ENCODE assay signal across 11 mouse cellular contexts in genomic region chr4:45279292-45279691, GRCm38 (mm10). TPM values are rescaled to one million over a fixed set of nuclear protein-coding genes. Genes with fewer than 3 reads are reported as not detected.
DNase-seq lines count a peak whose midpoint lies in the region; ATAC-seq and TF ChIP-seq lines count a peak whose summit lies in the region.
"Had no signal": no experiment of that assay in that cellular context is flagged by ENCODE, and none has a peak within 500 bp of the region (broad histone marks: within the 10 kb centered on the region; RNA-seq: fewer than 3 reads in every experiment).

No protein-coding gene starts in this region.

- no peak overlapping the region for H3K4me3 ChIP-seq in heart, embryonic 10.5 days
- no peak overlapping the region for H3K4me3 ChIP-seq in heart, adult 2 months
- no peak overlapping the region for H3K4me3 ChIP-seq in liver, embryonic 12.5 days
- H3K4me3 ChIP-seq: embryonic facial prominence, embryonic 12.5 days; hindbrain, embryonic 12.5 days; midbrain, embryonic 12.5 days had no signal

- no peak for TF ChIP-seq CTCF in heart, adult 2 months (IDR thresholded peaks at IDR 0.05)
- TF ChIP-seq CTCF in Patski (IDR thresholded peaks at IDR 0.05): peak; percentile 54

- no peak overlapping the region for H3K4me2 ChIP-seq in liver, embryonic 12.5 days
- H3K4me2 ChIP-seq: embryonic facial prominence, embryonic 12.5 days; hindbrain, embryonic 12.5 days; midbrain, embryonic 12.5 days had no signal

- WGBS in heart, embryonic 10.5 days: 67% methylated on average over 8 of the region's 8 CpGs
- WGBS in heart, adult 2 months: 51% methylated on average over 8 of the region's 8 CpGs
- WGBS in liver, embryonic 12.5 days (ENCODE audit: insufficient replicate concordance): 65% methylated on average over 8 of the region's 8 CpGs

- no peaks in the 10 kb centered on the region for H3K9me3 ChIP-seq in heart, embryonic 10.5 days
- no peaks in the 10 kb centered on the region for H3K9me3 ChIP-seq in liver, embryonic 12.5 days (replicated peaks)
- H3K9me3 ChIP-seq: embryonic facial prominence, embryonic 12.5 days; hindbrain, embryonic 12.5 days; midbrain, embryonic 12.5 days had no signal

- no peaks in the 10 kb centered on the region for H3K27me3 ChIP-seq in heart, embryonic 10.5 days (ENCODE audit: insufficient read depth, poor library complexity, severe bottlenecking)
- H3K27me3 ChIP-seq in heart, adult 2 months (ENCODE audit: control insufficient read depth, insufficient read depth, low read length): no peaks in the 10 kb centered on the region
- H3K27me3 ChIP-seq in liver, embryonic 12.5 days (replicated peaks): 0 out of 2 replicates have a peak, but pooled peaks cover 4% of the 10 kb centered on the region
- H3K27me3 ChIP-seq in Patski: no peaks in the 10 kb centered on the region
- H3K27me3 ChIP-seq: hindbrain, embryonic 12.5 days; midbrain, embryonic 12.5 days had no signal

- POLR2A ChIA-PET in Patski (lab: Charles Lee): no interaction called here

- no peaks in the 10 kb centered on the region for H3K79me2 ChIP-seq in heart, adult 2 months (replicated peaks; ENCODE audit: control insufficient read depth, insufficient read depth, low read length)

- intact Hi-C loops in heart, adult 2 months (cut with DNase I): no loop called here
- intact Hi-C loops in gastrocnemius, postnatal 36 days (cut with DNase I): no loop called here

- H3K36me3 ChIP-seq in heart, embryonic 10.5 days: peaks cover 8% of the 10 kb centered on the region; the same call in 1 of the 2 replicates
- H3K36me3 ChIP-seq in heart, adult 2 months (ENCODE audit: control insufficient read depth, insufficient read depth, low read length): no peaks in the 10 kb centered on the region
- H3K36me3 ChIP-seq in liver, embryonic 12.5 days: no peaks in the 10 kb centered on the region
- H3K36me3 ChIP-seq: embryonic facial prominence, embryonic 12.5 days; hindbrain, embryonic 12.5 days; midbrain, embryonic 12.5 days had no signal

- H3K27ac ChIP-seq in heart, embryonic 10.5 days: no peak overlapping the region
- H3K27ac ChIP-seq in heart, adult 2 months: no peak overlapping the region
- no peak overlapping the region for H3K27ac ChIP-seq in liver, embryonic 12.5 days
- H3K27ac ChIP-seq: embryonic facial prominence, embryonic 12.5 days; hindbrain, embryonic 12.5 days; midbrain, embryonic 12.5 days had no signal

- DNase-seq in heart, embryonic 10.5 days (ENCODE audit: low spot score): peak; percentile 76
- DNase-seq in heart, adult 2 months: no peak
- DNase-seq in liver (no peak), Patski (ENCODE audit: low read depth, low spot score) (no peak)
- DNase-seq in gastrocnemius, postnatal 25 days: no peak
- no peak for DNase-seq in gastrocnemius, postnatal 36 days

- no peak for TF ChIP-seq POLR2A in heart, adult 2 months (IDR thresholded peaks at IDR 0.05; ENCODE audit: insufficient read depth, low read depth, low read length)

- in situ Hi-C loops in Patski (cut with MboI; ENCODE audit: low pct_unique_long_range_greater_than_20kb): no loop called here

- ATAC-seq in liver, embryonic 12.5 days: peak; percentile 8; the same call in 1 of the 2 replicates
- no peak for ATAC-seq in Patski
- 0 out of 2 replicates have a peak, but pooled peaks have one; percentile 7 for ATAC-seq in monocyte, adult 5-6 weeks (replicated peaks; ENCODE audit: insufficient number of reproducible peaks, low FRiP score, low TSS enrichment, poor library complexity, severe bottlenecking)

- CTCF ChIA-PET in Patski (lab: Charles Lee): no interaction called here

- H3K4me1 ChIP-seq in heart, embryonic 10.5 days: peaks cover 6% of the 10 kb centered on the region; the same call in 1 of the 2 replicates
- H3K4me1 ChIP-seq in heart, adult 2 months (ENCODE audit: control insufficient read depth, insufficient read depth, low read length): no peaks in the 10 kb centered on the region
- H3K4me1 ChIP-seq in liver, embryonic 12.5 days: no peaks in the 10 kb centered on the region
- H3K4me1 ChIP-seq: embryonic facial prominence, embryonic 12.5 days; hindbrain, embryonic 12.5 days; midbrain, embryonic 12.5 days had no signal

- no peak overlapping the region for H3K9ac ChIP-seq in heart, adult 2 months (ENCODE audit: low read depth, low read length)
- no peak overlapping the region for H3K9ac ChIP-seq in liver, embryonic 12.5 days
- H3K9ac ChIP-seq: embryonic facial prominence, embryonic 12.5 days; hindbrain, embryonic 12.5 days; midbrain, embryonic 12.5 days had no signal

- no peak for TF ChIP-seq EP300 in heart, adult 2 months (IDR thresholded peaks at IDR 0.05; ENCODE audit: insufficient read depth, low read depth, low read length)

RNA-seq across cellular contexts. Expression of gene Trmt10b, which starts 17.6 kb away (rescaled TPM):
- polyA plus RNA-seq in heart, embryonic 10.5 days (2016; fragmentation: Nextera tagmentation; extraction: Ambion mirVana): 11.9 and 17.0 TPM in 2 replicates
- 1 to 10 TPM; 4.1 to 4.3 TPM for total RNA-seq in heart, adult 2 months (2021)
- polyA plus RNA-seq in heart, adult 2 months (2012; rRNA removed): 2.7 and 3.2 TPM in 2 replicates
- 8.7 and 8.8 TPM in 2 replicates for polyA plus RNA-seq in liver, embryonic 12.5 days (2016; fragmentation: Nextera tagmentation; extraction: Ambion mirVana)
- 11.3 TPM for polyA plus RNA-seq in Patski (2021)
- total RNA-seq in monocyte, adult 5-6 weeks (2017): 17.1 to 19.6 TPM (median 18.9 TPM) in 3 replicates
- total RNA-seq in gastrocnemius, postnatal 25 days (2021): 1 to 10 TPM; 4.9 to 5.3 TPM
- 1 to 10 TPM; 4.0 to 5.4 TPM for total RNA-seq in gastrocnemius, postnatal 36 days (2021)
